Mouse (Mus musculus): ENCODE measurements around the gene Bloc1s1.

DNA sequence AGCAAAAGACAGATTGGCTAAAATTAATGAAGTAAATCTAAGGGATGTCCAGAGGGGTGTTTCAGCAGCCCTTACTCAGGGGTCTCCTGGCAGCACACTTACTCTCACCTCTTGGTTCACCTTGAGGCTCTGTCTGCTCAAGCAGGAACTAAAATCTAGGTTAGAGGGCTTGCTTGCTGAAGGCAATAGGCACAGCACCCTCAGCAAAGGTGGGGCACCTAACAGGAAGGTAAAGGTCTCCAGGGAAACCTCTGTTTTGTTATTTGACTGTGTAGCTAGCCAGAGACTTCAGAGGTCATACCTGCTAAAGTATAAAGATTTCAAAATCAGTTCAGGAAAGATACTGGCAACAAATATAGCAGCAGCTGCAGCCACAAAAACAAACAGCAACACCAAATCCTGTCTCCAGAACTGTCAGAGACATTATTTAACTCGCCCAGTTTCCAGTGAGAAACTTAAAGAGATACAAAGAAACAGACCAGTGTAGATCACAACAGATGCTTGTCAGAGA is 47.0 kb upstream of the Bloc1s1 start:
- TF ChIP-seq CTCF (IDR thresholded peaks at IDR 0.05; ENCODE audit: control insufficient read depth, insufficient read depth, low read length), result no peak
- no peak for TF ChIP-seq POLR2A (IDR thresholded peaks at IDR 0.05; ENCODE audit: borderline replicate concordance, control insufficient read depth, low read depth, low read length)

Data from bone marrow, adult 2 months (tissue).